Mouse (Mus musculus): Measurements from ENCODE around the gene Plppr1.

DNA sequence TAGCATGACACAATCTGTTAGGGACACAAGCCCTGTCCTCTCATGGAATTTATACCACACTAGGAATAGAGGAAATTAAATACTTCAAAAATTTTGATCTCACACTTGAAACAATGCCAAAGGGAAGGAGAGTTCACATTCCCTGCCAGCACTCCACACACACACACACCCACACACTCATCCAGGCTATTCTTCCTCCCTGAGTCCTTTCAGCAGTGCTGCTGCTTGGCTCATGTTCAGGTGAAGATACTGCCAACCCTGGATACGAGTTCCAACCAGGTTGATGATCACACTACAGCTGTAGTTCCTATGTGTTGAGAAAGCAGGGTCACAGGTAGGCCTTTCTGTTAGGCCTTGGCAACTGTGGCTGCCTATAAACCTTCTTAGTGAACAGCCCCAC, 165.9 kb downstream of the Plppr1 start:
- TF ChIP-seq CTCF (IDR thresholded peaks at IDR 0.05; ENCODE audit: control insufficient read depth, insufficient read depth, insufficient read length) (no peak), MYOG (IDR thresholded peaks at IDR 0.05; ENCODE audit: control insufficient read depth, extremely low read depth, insufficient read length) (no peak)
